Mouse (Mus musculus): Measurements from ENCODE around the gene Barhl2. TPM values are rescaled to one million over a fixed set of nuclear protein-coding genes. Genes with fewer than 3 reads are reported as not detected.

Barhl2 gene
- polyA plus RNA-seq, 1 experiment: 33.4 TPM

GRCm38 (mm10) chr5:106459120-106459641, 1.2 kb upstream of the Barhl2 start:
- TF ChIP-seq CTCF (IDR thresholded peaks at IDR 0.05; ENCODE audit: borderline replicate concordance, insufficient read depth, low read depth, low read length) (no peak), POLR2A (IDR thresholded peaks at IDR 0.05; ENCODE audit: borderline replicate concordance, insufficient read depth, low read length) (0 out of 2 replicates have a peak, but pooled peaks have one; percentile 17)
- WGBS: 2% methylated on average over 31 of the region's 31 CpGs
- H3K4me1 ChIP-seq (ENCODE audit: control insufficient read depth, insufficient read depth, low read length): no peaks in the 10 kb centered on the region
- H3K27ac ChIP-seq (ENCODE audit: insufficient read depth, low read length): peak overlapping the region; percentile 96
- peak overlapping the region; percentile 93 for H3K4me3 ChIP-seq (replicated peaks; ENCODE audit: insufficient read depth, low read depth, low read length)
- DNase-seq: peak in 1 of 2 experiments; percentile 63
- no peaks in the 10 kb centered on the region for H3K27me3 ChIP-seq (ENCODE audit: control insufficient read depth, insufficient read depth, low read length)

GRCm38 (mm10) chr5:106458477-106459119, 632 bp upstream of the Barhl2 start:
- Histone ChIP-seq H3K4me1 (ENCODE audit: control insufficient read depth, insufficient read depth, low read length) (no peaks in the 10 kb centered on the region), H3K4me3 (replicated peaks; ENCODE audit: insufficient read depth, low read depth, low read length) (peak overlapping the region; percentile 98), H3K27me3 (ENCODE audit: control insufficient read depth, insufficient read depth, low read length) (no peaks in the 10 kb centered on the region), H3K27ac (ENCODE audit: insufficient read depth, low read length) (peak overlapping the region; percentile 96)
- TF ChIP-seq POLR2A (IDR thresholded peaks at IDR 0.05; ENCODE audit: borderline replicate concordance, insufficient read depth, low read length) (peak; percentile 92), CTCF (IDR thresholded peaks at IDR 0.05; ENCODE audit: borderline replicate concordance, insufficient read depth, low read depth, low read length) (no peak)
- under 1% methylated on average over 66 of the region's 68 CpGs for WGBS
- DNase-seq: peak; percentile 92

- Histone ChIP-seq H3K4me1 (ENCODE audit: control insufficient read depth, insufficient read depth, low read length) (no peaks in the 10 kb centered on the region), H3K27me3 (ENCODE audit: control insufficient read depth, insufficient read depth, low read length) (no peaks in the 10 kb centered on the region), H3K4me3 (replicated peaks; ENCODE audit: insufficient read depth, low read depth, low read length) (peak overlapping the region; percentile 98), H3K27ac (ENCODE audit: insufficient read depth, low read length) (peak overlapping the region; percentile 93)
- TF ChIP-seq POLR2A (IDR thresholded peaks at IDR 0.05; ENCODE audit: borderline replicate concordance, insufficient read depth, low read length) (no peak), CTCF (IDR thresholded peaks at IDR 0.05; ENCODE audit: borderline replicate concordance, insufficient read depth, low read depth, low read length) (no peak)
- peak; percentile 53 to 79 for DNase-seq
- WGBS: under 1% methylated on average over 63 of the region's 63 CpGs
Observed at GRCm38 (mm10) chr5:106457111-106457925, 648 bp downstream of the Barhl2 start.

GRCm38 (mm10) chr5:106455984-106456383, 2.0 kb downstream of the Barhl2 start:
- no peaks in the 10 kb centered on the region for H3K27me3 ChIP-seq (ENCODE audit: control insufficient read depth, insufficient read depth, low read length)
- H3K4me3 ChIP-seq (replicated peaks; ENCODE audit: insufficient read depth, low read depth, low read length): peak overlapping the region; percentile 89
- DNase-seq: peak; percentile 34 to 37
- WGBS: 1% methylated on average over 7 of the region's 7 CpGs
- TF ChIP-seq POLR2A (IDR thresholded peaks at IDR 0.05; ENCODE audit: borderline replicate concordance, insufficient read depth, low read length): no peak
- TF ChIP-seq CTCF (IDR thresholded peaks at IDR 0.05; ENCODE audit: borderline replicate concordance, insufficient read depth, low read depth, low read length): no peak
- no peaks in the 10 kb centered on the region for H3K4me1 ChIP-seq (ENCODE audit: control insufficient read depth, insufficient read depth, low read length)
- peak overlapping the region; percentile 97; the same call in 1 of the 2 replicates for H3K27ac ChIP-seq (ENCODE audit: insufficient read depth, low read length)

GRCm38 (mm10) chr5:106455106-106455920, 2.7 kb downstream of the Barhl2 start:
- H3K4me3 ChIP-seq (replicated peaks; ENCODE audit: insufficient read depth, low read depth, low read length): peak overlapping the region; percentile 89
- H3K4me1 ChIP-seq (ENCODE audit: control insufficient read depth, insufficient read depth, low read length): peaks cover 3% of the 10 kb centered on the region; the same call in 1 of the 2 replicates
- no peak for TF ChIP-seq POLR2A (IDR thresholded peaks at IDR 0.05; ENCODE audit: borderline replicate concordance, insufficient read depth, low read length)
- TF ChIP-seq CTCF (IDR thresholded peaks at IDR 0.05; ENCODE audit: borderline replicate concordance, insufficient read depth, low read depth, low read length): no peak
- 2% methylated on average over 17 of the region's 17 CpGs for WGBS
- peak overlapping the region; percentile 97 for H3K27ac ChIP-seq (ENCODE audit: insufficient read depth, low read length)
- peak; percentile 51 to 72 for DNase-seq
- H3K27me3 ChIP-seq (ENCODE audit: control insufficient read depth, insufficient read depth, low read length): no peaks in the 10 kb centered on the region

GRCm38 (mm10) chr5:106454411-106455105, 3.4 kb downstream of the Barhl2 start:
- DNase-seq: peak; percentile 61 to 72
- TF ChIP-seq POLR2A (IDR thresholded peaks at IDR 0.05; ENCODE audit: borderline replicate concordance, insufficient read depth, low read length) (no peak), CTCF (IDR thresholded peaks at IDR 0.05; ENCODE audit: borderline replicate concordance, insufficient read depth, low read depth, low read length) (no peak)
- Histone ChIP-seq H3K4me3 (replicated peaks; ENCODE audit: insufficient read depth, low read depth, low read length) (peak overlapping the region; percentile 89), H3K27me3 (ENCODE audit: control insufficient read depth, insufficient read depth, low read length) (no peaks in the 10 kb centered on the region), H3K27ac (ENCODE audit: insufficient read depth, low read length) (peak overlapping the region; percentile 97), H3K4me1 (ENCODE audit: control insufficient read depth, insufficient read depth, low read length) (peaks cover 3% of the 10 kb centered on the region; the same call in 1 of the 2 replicates)
- WGBS: 1% methylated on average over 9 of the region's 9 CpGs

Data from cerebellum, adult 2 months (tissue).